Mouse (Mus musculus) neural tube, embryonic 14.5 days (tissue): ENCODE data around the gene Kcnc1. TPM values are rescaled to one million over a fixed set of nuclear protein-coding genes. Genes with fewer than 3 reads are reported as not detected.
A peak's percentile ranks its signal among the peaks of the same experiment; 100 is the strongest.

Experiments
- ATAC-seq: fragments of 200-750 bp; cut with Nextera tagmentation; 2 replicates; pipeline ENCODE4 v1.8.0; 2017; ENCODE audit warnings: low read depth, mild to moderate bottlenecking, moderate TSS enrichment, moderate library complexity
- H3K27ac ChIP-seq: fragments of 300-500 bp; sonication (generic); 2 replicates; pipeline ENCODE4 v1.5.1; 2014; ENCODE audit warnings: low read depth, mild to moderate bottlenecking, control low read depth, low read length, moderate library complexity, mixed read lengths
- H3K27me3 ChIP-seq: fragments of 300-500 bp; sonication (generic); 2 replicates; pipeline ENCODE4 v1.6.1; 2014; ENCODE audit warnings: low read length; ENCODE audit not compliant: control insufficient read depth, insufficient read depth
- H3K36me3 ChIP-seq: fragments of 300-500 bp; sonication (generic); 2 replicates; pipeline ENCODE4 v1.6.1; 2014; ENCODE audit warnings: low read length, mixed read lengths; ENCODE audit not compliant: control insufficient read depth, insufficient read depth
- H3K4me1 ChIP-seq: fragments of 300-500 bp; sonication (generic); 2 replicates; pipeline ENCODE4 v1.6.1; 2014; ENCODE audit warnings: low read length; ENCODE audit not compliant: control insufficient read depth, insufficient read depth
- H3K4me2 ChIP-seq: fragments of 300-500 bp; sonication (generic); 2 replicates; pipeline ENCODE4 v1.6.1; 2014; ENCODE audit warnings: mild to moderate bottlenecking, low read depth, low read length, control low read depth
- H3K4me3 ChIP-seq: fragments of 300-500 bp; sonication (generic); 2 replicates; pipeline ENCODE4 v1.5.1; 2014; ENCODE audit warnings: low read depth, low read length, control low read depth, mixed read lengths
- H3K9ac ChIP-seq: fragments of 300-500 bp; sonication (generic); replicated peaks from 2 replicates; pipeline ENCODE4 v1.6.1; 2014; ENCODE audit warnings: low read depth, mild to moderate bottlenecking, control low read depth, low read length, mixed read lengths
- H3K9me3 ChIP-seq: fragments of 300-500 bp; sonication (generic); 2 replicates; pipeline ENCODE4 v1.6.1; 2016; ENCODE audit warnings: low read length; ENCODE audit not compliant: control insufficient read depth
- WGBS: fragments of 180-500 bp; shearing (Covaris S2); extraction: QIAGEN DNeasy Blood & Tissue Kit; methylation state at CpG from one replicate; pipeline ENCODE4 v1.1.7; 2014; 5-methylcytosine and 5-hydroxymethylcytosine counted together
- polyA plus RNA-seq: library from polyadenylated mRNA; unstranded; fragments of >200 nt; fragmentation: Nextera tagmentation; extraction: Ambion mirVana; gene quantifications from 2 replicates; pipeline ENCODE4 v1.2.1, GENCODE M21; 2014

Gene Kcnc1
- 16.1 and 20.5 TPM in 2 replicates for polyA plus RNA-seq

DNA sequence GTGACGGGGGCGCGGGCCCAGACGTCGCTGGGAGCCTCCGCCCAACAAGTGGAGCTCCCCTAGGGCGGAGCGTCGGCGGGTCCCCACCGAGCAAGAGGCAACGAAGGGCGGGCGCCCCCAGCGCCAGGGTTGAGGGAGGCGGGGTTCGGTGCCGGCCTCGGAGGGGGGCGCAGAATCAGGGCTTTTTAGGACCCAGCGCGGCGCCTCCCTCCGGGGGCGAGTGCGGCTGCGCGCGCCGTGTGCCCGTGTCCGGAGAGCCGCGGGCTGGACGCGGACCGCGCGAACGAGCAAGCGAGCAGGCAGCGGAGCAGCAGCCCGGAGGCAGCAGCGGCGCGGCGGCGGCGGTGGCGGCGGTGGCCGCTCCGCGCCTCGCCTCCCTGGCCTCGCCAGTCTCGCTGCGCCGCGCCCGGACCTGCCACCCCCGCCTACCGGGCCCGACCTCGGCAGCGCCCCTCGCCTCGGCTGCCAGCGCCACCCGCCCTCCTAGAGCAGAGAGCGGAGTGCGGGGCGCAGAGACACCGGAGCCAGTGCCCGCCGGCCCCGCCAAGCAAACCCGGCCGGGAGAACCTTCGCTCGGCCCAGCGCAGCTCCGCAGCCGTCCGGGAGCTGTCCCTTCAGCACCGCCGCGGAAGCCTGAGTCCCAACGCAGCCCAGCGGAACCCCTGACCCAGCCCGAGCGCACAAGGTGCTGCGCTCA, at the start of gene Kcnc1:
TSS of gene Kcnc1 (plus strand) at position 267 of the 697 bp plus-strand sequence.
- ATAC-seq, result peak; percentile 75
- Histone ChIP-seq H3K4me1 (peaks cover 21% of the 10 kb centered on the region; the same call in 1 of the 2 replicates), H3K27ac (peak within 1 kb of the TSS; percentile 83), H3K4me3 (peak within 1 kb of the TSS; percentile 93), H3K9ac (peak within 1 kb of the TSS; percentile 95), H3K36me3 (no peaks in the 10 kb centered on the region), H3K27me3 (peaks cover 22% of the 10 kb centered on the region), H3K9me3 (no peaks in the 10 kb centered on the region), H3K4me2 (peak within 1 kb of the TSS; percentile 82)
- WGBS, result under 1% methylated on average over 36 of the region's 93 CpGs

DNA sequence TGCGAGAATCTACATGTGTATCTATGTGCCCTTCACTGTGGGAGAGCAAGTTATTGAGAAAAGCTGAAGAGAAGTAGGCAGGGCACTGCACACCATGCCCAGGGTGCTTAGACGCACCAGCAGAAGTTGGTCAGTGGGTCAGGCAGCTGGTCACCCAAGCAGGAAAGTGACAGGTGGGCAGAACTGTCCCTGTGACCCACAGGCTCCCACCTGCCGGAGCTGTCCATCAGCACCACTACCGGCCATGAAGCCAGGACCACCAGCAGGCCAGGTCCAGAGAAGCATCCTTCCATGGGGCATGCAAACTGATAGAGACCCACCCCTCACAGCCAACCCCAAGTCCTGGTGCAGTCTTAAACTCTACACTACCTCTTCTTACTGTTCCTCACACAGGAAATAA, 48.6 kb upstream of the Kcnc1 start:
- no peak for ATAC-seq
- H3K36me3 ChIP-seq, result no peaks in the 10 kb centered on the region
- H3K4me1 ChIP-seq, result no peaks in the 10 kb centered on the region
- no peak overlapping the region for H3K4me3 ChIP-seq
- WGBS, result 72% methylated on average over 4 of the region's 4 CpGs
- peaks cover 18% of the 10 kb centered on the region for H3K27me3 ChIP-seq
- H3K9me3 ChIP-seq, result no peaks in the 10 kb centered on the region
- H3K27ac ChIP-seq, result no peak overlapping the region
- no peak overlapping the region for H3K4me2 ChIP-seq
- no peak overlapping the region for H3K9ac ChIP-seq

DNA sequence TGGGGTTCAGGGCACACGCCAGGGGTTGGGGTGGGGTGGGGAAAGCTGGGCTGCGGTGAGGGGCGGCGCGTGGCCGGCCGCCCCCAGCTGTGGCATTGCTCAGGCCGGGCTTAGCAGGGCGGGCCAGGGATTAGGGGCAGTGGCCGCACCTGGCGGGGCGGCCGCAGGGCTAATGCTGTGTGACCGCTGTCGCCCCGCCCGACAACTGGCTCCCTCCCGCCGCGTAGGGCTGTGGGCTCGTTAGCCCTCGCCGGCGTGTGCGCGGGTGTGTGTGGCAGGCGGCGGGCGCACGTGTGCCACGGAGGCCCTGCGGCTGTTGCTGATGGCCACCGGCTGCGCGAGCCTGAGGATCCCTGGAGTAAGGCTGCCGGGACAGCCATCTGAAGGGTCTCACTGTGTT, 47.5 kb upstream of the Kcnc1 start:
- no peak overlapping the region for H3K4me3 ChIP-seq
- H3K27me3 ChIP-seq, result peaks cover 18% of the 10 kb centered on the region
- no peaks in the 10 kb centered on the region for H3K4me1 ChIP-seq
- H3K9ac ChIP-seq, result 0 out of 2 replicates have a peak overlapping the region, but pooled peaks have one; percentile 21
- no peaks in the 10 kb centered on the region for H3K9me3 ChIP-seq
- H3K4me2 ChIP-seq, result peak overlapping the region; percentile 41
- H3K27ac ChIP-seq, result no peak overlapping the region
- H3K36me3 ChIP-seq, result no peaks in the 10 kb centered on the region
- WGBS, result 3% methylated on average over 24 of the region's 36 CpGs
- peak; percentile 46; the same call in 1 of the 2 replicates for ATAC-seq

DNA sequence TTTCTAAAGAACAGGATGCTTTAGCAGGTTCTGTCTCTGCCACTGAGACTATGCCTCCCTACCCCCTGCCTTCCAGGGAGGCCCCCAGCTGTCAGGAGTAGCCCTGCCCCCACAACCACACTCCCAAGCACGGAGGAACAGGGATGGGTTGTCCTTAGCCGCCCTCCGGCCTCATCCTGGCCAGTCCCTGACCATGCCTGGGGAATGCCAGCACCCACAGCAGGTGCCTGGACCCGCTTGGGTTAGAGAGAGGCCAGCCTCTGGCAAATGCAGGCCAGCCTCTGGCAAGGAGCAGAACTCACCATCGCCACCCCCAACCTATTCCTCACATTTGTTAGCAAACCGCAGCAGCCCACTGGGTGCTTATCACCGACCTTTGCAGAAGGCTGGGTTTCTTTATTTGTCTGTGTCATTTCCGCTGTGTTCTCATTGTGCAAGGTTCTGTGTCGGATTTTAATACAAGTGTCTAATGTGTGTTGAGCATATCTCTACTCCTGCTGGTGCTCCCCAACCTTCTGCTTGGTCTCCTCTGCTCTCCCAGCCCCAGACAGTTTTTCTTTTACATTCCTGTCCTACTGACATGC, 46.1 kb upstream of the Kcnc1 start:
- H3K4me1 ChIP-seq, result no peaks in the 10 kb centered on the region
- H3K27me3 ChIP-seq, result peaks cover 18% of the 10 kb centered on the region
- H3K9me3 ChIP-seq, result no peaks in the 10 kb centered on the region
- no peak overlapping the region for H3K4me2 ChIP-seq
- H3K27ac ChIP-seq, result no peak overlapping the region
- ATAC-seq, result no peak
- H3K36me3 ChIP-seq, result no peaks in the 10 kb centered on the region
- no peak overlapping the region for H3K9ac ChIP-seq
- no peak overlapping the region for H3K4me3 ChIP-seq
- WGBS, result 61% methylated on average over 9 of the region's 9 CpGs

DNA sequence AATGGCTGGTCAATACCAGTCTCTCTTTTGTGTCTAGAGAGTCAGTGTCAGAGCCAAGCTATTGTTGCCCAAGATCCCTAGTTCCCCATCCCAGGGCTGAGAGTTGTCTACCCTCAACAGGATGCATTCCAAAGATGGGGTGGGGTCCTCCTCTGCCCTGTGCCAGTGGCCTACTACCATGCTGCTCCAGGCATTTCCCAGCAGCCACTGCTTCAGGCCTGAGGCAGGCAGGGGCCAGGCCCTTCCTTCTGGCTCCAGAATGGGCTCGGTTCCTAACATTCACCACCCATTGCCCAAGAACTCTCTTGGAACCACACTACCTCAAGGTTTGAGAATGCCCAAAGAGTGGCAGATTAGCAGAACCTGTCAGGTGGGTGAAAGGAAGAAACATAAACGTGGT, 43.5 kb upstream of the Kcnc1 start:
- Histone ChIP-seq H3K9ac (no peak overlapping the region), H3K27me3 (peaks cover 18% of the 10 kb centered on the region), H3K27ac (no peak overlapping the region), H3K4me3 (no peak overlapping the region), H3K9me3 (no peaks in the 10 kb centered on the region), H3K36me3 (no peaks in the 10 kb centered on the region), H3K4me2 (no peak overlapping the region), H3K4me1 (no peaks in the 10 kb centered on the region)
- no peak for ATAC-seq
- 74% methylated on average over 2 of the region's 2 CpGs for WGBS

DNA sequence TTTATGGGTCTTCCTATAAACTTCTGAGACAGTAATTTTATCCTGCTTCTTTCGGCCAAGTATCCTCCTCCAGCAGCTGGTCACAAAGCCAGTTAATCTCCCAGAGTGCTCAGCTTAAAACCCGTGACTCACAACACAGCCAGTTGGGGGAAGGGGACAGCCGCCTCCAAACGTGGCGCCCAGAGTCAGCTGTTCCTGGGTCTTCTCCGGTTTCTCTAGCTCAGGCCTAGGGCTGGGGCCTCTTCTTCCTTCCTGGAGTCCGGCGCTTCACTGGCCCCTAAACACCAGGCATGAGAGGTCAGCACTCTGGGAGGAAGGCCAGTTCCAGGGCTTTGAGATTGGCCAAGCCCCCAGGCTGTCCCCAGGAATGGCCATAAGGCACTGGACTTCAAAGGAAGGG, 43.1 kb upstream of the Kcnc1 start:
- H3K9ac ChIP-seq, result no peak overlapping the region
- no peaks in the 10 kb centered on the region for H3K36me3 ChIP-seq

DNA sequence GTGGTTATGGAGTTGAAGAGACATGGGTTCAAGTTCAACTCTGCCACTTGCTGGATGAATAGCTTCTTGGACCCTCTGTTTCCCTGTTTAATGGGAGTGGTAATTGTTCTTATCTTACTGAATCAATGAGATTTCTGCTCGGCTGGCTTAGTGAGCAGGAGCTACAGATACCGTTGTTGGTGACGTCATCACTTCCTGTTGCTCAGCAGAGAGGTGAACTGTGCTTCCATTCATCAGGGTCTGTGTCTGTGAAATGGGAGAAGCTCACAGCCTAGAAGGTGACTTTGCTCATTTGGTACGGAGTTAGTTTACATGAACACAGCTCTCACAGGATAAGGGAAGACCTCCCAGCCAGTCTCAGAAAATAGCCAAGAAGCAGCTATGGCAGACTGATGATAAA, 42.4 kb upstream of the Kcnc1 start:
- 71% methylated on average over 4 of the region's 4 CpGs for WGBS
- Histone ChIP-seq H3K4me2 (no peak overlapping the region), H3K9ac (no peak overlapping the region), H3K27me3 (peaks cover 11% of the 10 kb centered on the region; the same call in 1 of the 2 replicates), H3K4me1 (no peaks in the 10 kb centered on the region), H3K36me3 (no peaks in the 10 kb centered on the region), H3K4me3 (no peak overlapping the region), H3K9me3 (no peaks in the 10 kb centered on the region), H3K27ac (no peak overlapping the region)
- no peak for ATAC-seq

More for the DNA sequence above, 43.1 kb upstream of the Kcnc1 start:
- H3K9me3 ChIP-seq, result no peaks in the 10 kb centered on the region
- peaks cover 16% of the 10 kb centered on the region; the same call in 1 of the 2 replicates for H3K27me3 ChIP-seq
- WGBS, result 66% methylated on average over 8 of the region's 8 CpGs
- H3K4me1 ChIP-seq, result no peaks in the 10 kb centered on the region
- H3K4me3 ChIP-seq, result no peak overlapping the region
- H3K4me2 ChIP-seq, result no peak overlapping the region
- ATAC-seq, result no peak
- no peak overlapping the region for H3K27ac ChIP-seq

DNA sequence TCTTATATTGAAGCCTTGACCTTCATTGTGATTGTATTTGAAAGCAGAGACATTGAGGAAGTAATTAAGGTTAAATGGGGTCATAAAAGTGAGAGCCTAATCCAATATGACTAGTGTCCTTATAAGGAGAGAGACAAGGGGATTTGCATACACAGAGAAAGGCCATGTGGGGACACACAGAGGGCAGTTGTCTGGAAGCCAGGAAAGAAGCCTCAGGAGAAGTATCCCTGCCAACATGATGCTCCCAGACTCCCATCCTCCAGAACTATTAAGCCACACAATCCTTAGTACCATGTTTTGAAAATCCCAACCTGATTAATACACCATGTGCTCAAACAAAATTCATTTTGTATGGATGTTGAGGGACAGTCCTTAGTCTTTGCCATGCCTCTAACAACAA, 34.5 kb upstream of the Kcnc1 start:
- no peak overlapping the region for H3K27ac ChIP-seq
- no peak overlapping the region for H3K4me3 ChIP-seq
- H3K4me2 ChIP-seq, result no peak overlapping the region
- no peaks in the 10 kb centered on the region for H3K27me3 ChIP-seq
- no peaks in the 10 kb centered on the region for H3K36me3 ChIP-seq
- ATAC-seq, result no peak
- H3K9me3 ChIP-seq, result no peaks in the 10 kb centered on the region
- H3K9ac ChIP-seq, result no peak overlapping the region
- no peaks in the 10 kb centered on the region for H3K4me1 ChIP-seq

DNA sequence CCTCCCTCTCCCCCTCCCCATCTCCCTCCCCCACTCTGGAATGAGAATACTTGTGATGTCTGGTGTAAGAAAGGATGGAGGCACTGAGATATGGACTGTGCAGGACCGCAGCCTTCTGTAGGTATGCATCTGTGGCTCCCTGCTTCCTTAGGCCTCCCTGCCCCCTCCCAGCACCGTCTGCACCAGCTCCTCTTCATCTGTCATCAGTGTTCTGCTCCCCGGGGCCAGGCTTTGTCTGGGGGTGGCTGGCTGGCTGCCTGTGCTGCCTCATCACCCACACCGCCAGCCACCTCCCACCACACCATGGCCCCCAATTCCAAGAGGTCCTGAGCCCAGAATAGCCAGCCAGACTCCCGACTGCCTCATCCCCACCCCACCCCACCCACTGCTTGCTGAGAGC, 32.1 kb upstream of the Kcnc1 start:
- Histone ChIP-seq H3K4me3 (no peak overlapping the region), H3K9me3 (no peaks in the 10 kb centered on the region), H3K4me2 (no peak overlapping the region), H3K4me1 (no peaks in the 10 kb centered on the region), H3K27me3 (no peaks in the 10 kb centered on the region), H3K27ac (no peak overlapping the region), H3K9ac (no peak overlapping the region), H3K36me3 (no peaks in the 10 kb centered on the region)
- WGBS, result 48% methylated on average over 5 of the region's 5 CpGs
- no peak for ATAC-seq
